Mouse (Mus musculus) lung, adult 2 months (tissue): ENCODE results near the gene Cnn3. TPM values are rescaled to one million over a fixed set of nuclear protein-coding genes. Genes with fewer than 3 reads are reported as not detected.
A peak's percentile ranks its signal among the peaks of the same experiment; 100 is the strongest.

ENCODE experiments used
- DNase-seq: peaks from one replicate; pipeline ENCODE4 v3.0.0; 2022
- H3K4me1 ChIP-seq: fragments of 200-500 bp; 2 replicates; pipeline ENCODE4 v1.6.1; 2011; ENCODE audit warnings: low read length; ENCODE audit not compliant: control insufficient read depth, insufficient read depth
- H3K4me3 ChIP-seq: fragments of 200-500 bp; replicated peaks from 2 replicates; pipeline ENCODE3; 2011; ENCODE audit warnings: low read depth, mild to moderate bottlenecking, control low read depth, low read length; ENCODE audit errors: extremely low read depth
- CTCF ChIP-seq: fragments of 200-500 bp; IDR thresholded peaks from 2 replicates; pipeline ENCODE4 v1.5.1; 2011; ENCODE audit warnings: mild to moderate bottlenecking, low read length, control low read depth; ENCODE audit not compliant: insufficient read depth
- POLR2A ChIP-seq: fragments of 200-500 bp; IDR thresholded peaks from 2 replicates; pipeline ENCODE4 v1.6.1; 2011; ENCODE audit warnings: low read depth, mild to moderate bottlenecking, control low read depth, low read length, borderline replicate concordance; ENCODE audit errors: extremely low read depth
- WGBS: fragments of 180-500 bp; shearing (Covaris S2); methylation state at CpG from one replicate; pipeline ENCODE4 v1.1.7; 2018; 5-methylcytosine and 5-hydroxymethylcytosine counted together
- polyA plus RNA-seq: library from polyadenylated mRNA; depleted of rRNA; stranded (reverse); fragments of >200 nt; gene quantifications from 2 replicates; pipeline ENCODE4 v1.2.3, GENCODE M21; 2012

Cnn3 gene
- polyA plus RNA-seq, 1 experiment, result 170 TPM

GRCm38 (mm10) chr3:121483266-121484161 lies 57.2 kb downstream of the Cnn3 start:
- H3K4me1 ChIP-seq, result no peaks in the 10 kb centered on the region
- TF ChIP-seq CTCF, result no peak
- TF ChIP-seq POLR2A, result no peak
- no peak overlapping the region for H3K4me3 ChIP-seq
- DNase-seq, result no peak
- 55% methylated on average over 25 of the region's 25 CpGs for WGBS

GRCm38 (mm10) chr3:121485201-121485600 lies 58.9 kb downstream of the Cnn3 start:
- Histone ChIP-seq H3K4me1 (no peaks in the 10 kb centered on the region), H3K4me3 (no peak overlapping the region)
- 87% methylated on average over 2 of the region's 2 CpGs for WGBS
- no peak for DNase-seq
- TF ChIP-seq CTCF (no peak), POLR2A (no peak)

- WGBS, result 54% methylated on average over 12 of the region's 12 CpGs
Observed at GRCm38 (mm10) chr3:121489462-121490118, 63.3 kb downstream of the Cnn3 start.

GRCm38 (mm10) chr3:121490941-121491340 lies 64.6 kb downstream of the Cnn3 start:
- TF ChIP-seq CTCF (no peak), POLR2A (no peak)
- DNase-seq, result no peak
- no peaks in the 10 kb centered on the region for H3K4me1 ChIP-seq
- WGBS, result 55% methylated on average over 5 of the region's 5 CpGs
- H3K4me3 ChIP-seq, result no peak overlapping the region

More at GRCm38 (mm10) chr3:121489462-121490118, 63.3 kb downstream of the Cnn3 start:
- Histone ChIP-seq H3K4me3 (no peak overlapping the region), H3K4me1 (no peaks in the 10 kb centered on the region)
- DNase-seq, result no peak
- TF ChIP-seq POLR2A, result no peak
- TF ChIP-seq CTCF, result no peak

- 79% methylated on average over 5 of the region's 5 CpGs for WGBS
- Histone ChIP-seq H3K4me3 (no peak overlapping the region), H3K4me1 (no peaks in the 10 kb centered on the region)
- TF ChIP-seq CTCF (no peak), POLR2A (no peak)
- no peak for DNase-seq
Observed at GRCm38 (mm10) chr3:121492026-121492425, 65.7 kb downstream of the Cnn3 start.

- DNase-seq, result no peak
- TF ChIP-seq POLR2A (no peak), CTCF (no peak)
- Histone ChIP-seq H3K4me1 (no peaks in the 10 kb centered on the region), H3K4me3 (peak overlapping the region; percentile 55)
- WGBS, result 51% methylated on average over 7 of the region's 7 CpGs
Observed at GRCm38 (mm10) chr3:121493997-121494421, 67.7 kb downstream of the Cnn3 start.

GRCm38 (mm10) chr3:121500225-121500624 lies 73.9 kb downstream of the Cnn3 start:
- TF ChIP-seq POLR2A (no peak), CTCF (peak; percentile 90)
- DNase-seq, result peak; percentile 76
- 27% methylated on average over 10 of the region's 10 CpGs for WGBS
- Histone ChIP-seq H3K4me1 (no peaks in the 10 kb centered on the region; the same call in 1 of the 2 replicates), H3K4me3 (no peak overlapping the region)

- TF ChIP-seq CTCF (no peak), POLR2A (no peak)
- no peak for DNase-seq
- WGBS, result 48% methylated on average over 5 of the region's 5 CpGs
- Histone ChIP-seq H3K4me1 (no peaks in the 10 kb centered on the region; the same call in 1 of the 2 replicates), H3K4me3 (no peak overlapping the region)
Observed at GRCm38 (mm10) chr3:121500734-121501133, 74.4 kb downstream of the Cnn3 start.

- 72% methylated on average over 8 of the region's 8 CpGs for WGBS
- H3K4me1 ChIP-seq, result no peaks in the 10 kb centered on the region; the same call in 1 of the 2 replicates
- no peak for TF ChIP-seq POLR2A
- TF ChIP-seq CTCF, result no peak
Observed at GRCm38 (mm10) chr3:121504927-121505487, 78.7 kb downstream of the Cnn3 start.

GRCm38 (mm10) chr3:121506175-121506574 lies 79.9 kb downstream of the Cnn3 start:
- TF ChIP-seq POLR2A, result no peak
- TF ChIP-seq CTCF, result no peak
- H3K4me3 ChIP-seq, result no peak overlapping the region
- no peaks in the 10 kb centered on the region for H3K4me1 ChIP-seq
- WGBS, result 77% methylated on average over 8 of the region's 8 CpGs
- no peak for DNase-seq

More at GRCm38 (mm10) chr3:121504927-121505487, 78.7 kb downstream of the Cnn3 start:
- H3K4me3 ChIP-seq, result no peak overlapping the region
- no peak for DNase-seq
